Comparison of ENCODE assay signal across 21 mouse cellular contexts in the genomic region with DNA sequence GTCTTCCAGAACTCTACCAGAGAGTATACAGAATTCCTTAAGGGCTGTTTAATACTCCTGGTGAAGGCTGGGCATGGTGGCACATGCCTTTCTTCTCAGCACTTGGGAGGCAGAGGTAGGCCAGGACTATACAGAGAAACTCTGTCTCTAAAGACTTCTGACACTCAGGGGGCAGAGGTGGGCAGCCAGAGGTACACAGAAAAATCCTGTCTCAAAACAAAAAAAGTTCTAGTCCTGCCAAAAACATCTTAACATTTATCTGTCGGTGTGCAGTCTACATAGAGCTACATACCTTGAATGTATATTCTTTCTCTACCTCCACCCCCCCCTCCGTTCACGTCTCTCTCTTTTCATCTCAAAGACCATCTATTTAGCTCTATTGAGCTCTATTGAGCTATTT. TPM values are rescaled to one million over a fixed set of nuclear protein-coding genes. Genes with fewer than 3 reads are reported as not detected.
A peak's percentile ranks its signal among the peaks of the same experiment; 100 is the strongest.
DNase-seq lines count a peak whose midpoint lies in the region; ATAC-seq and TF ChIP-seq lines count a peak whose summit lies in the region.
"Had no signal": no experiment of that assay in that cellular context is flagged by ENCODE, and none has a peak within 500 bp of the region (broad histone marks: within the 10 kb centered on the region; RNA-seq: fewer than 3 reads in every experiment).

No protein-coding gene starts in this region.

- no peak overlapping the region for H3K4me2 ChIP-seq in midbrain, embryonic 11.5 days
- no peak overlapping the region for H3K4me2 ChIP-seq in midbrain, embryonic 15.5 days

- no peak overlapping the region for H3K4me3 ChIP-seq in layer of hippocampus, adult 2 months
- no peak overlapping the region for H3K4me3 ChIP-seq in midbrain, embryonic 11.5 days (ENCODE audit: low read depth, low read length)
- no peak overlapping the region for H3K4me3 ChIP-seq in midbrain, embryonic 15.5 days

- peaks cover 14% of the 10 kb centered on the region for H3K4me1 ChIP-seq in midbrain, embryonic 11.5 days (ENCODE audit: control insufficient read depth, insufficient read depth, low read length)
- peaks cover 16% of the 10 kb centered on the region for H3K4me1 ChIP-seq in midbrain, embryonic 15.5 days

- no peak overlapping the region for H3K9ac ChIP-seq in midbrain, embryonic 11.5 days (ENCODE audit: low read length)
- H3K9ac ChIP-seq in midbrain, embryonic 15.5 days, result no peak overlapping the region

- ATAC-seq in midbrain, embryonic 11.5 days (ENCODE audit: low FRiP score), result no peak
- ATAC-seq in midbrain, embryonic 15.5 days (replicated peaks), result no peak
- ATAC-seq: activated CD4-positive, CD25-positive, alpha-beta regulatory T cell, adult 4 months; CD4-positive, CD25-positive, alpha-beta regulatory T cell, adult 4 months; Patski had no signal

- H3K9me3 ChIP-seq in midbrain, embryonic 11.5 days (ENCODE audit: control insufficient read depth, low read length), result no peaks in the 10 kb centered on the region
- H3K9me3 ChIP-seq in midbrain, embryonic 15.5 days, result no peaks in the 10 kb centered on the region
- H3K9me3 ChIP-seq: G1E had no signal

- H3K27ac ChIP-seq in layer of hippocampus, adult 2 months, result peak overlapping the region; percentile 97; the same call in 1 of the 2 replicates
- no peak overlapping the region for H3K27ac ChIP-seq in midbrain, embryonic 11.5 days (ENCODE audit: low read depth, low read length)
- H3K27ac ChIP-seq in midbrain, embryonic 15.5 days, result no peak overlapping the region

- H3K36me3 ChIP-seq in midbrain, embryonic 11.5 days (ENCODE audit: control insufficient read depth, insufficient read depth, low read length), result no peaks in the 10 kb centered on the region
- H3K36me3 ChIP-seq in midbrain, embryonic 15.5 days (replicated peaks), result no peaks in the 10 kb centered on the region
- H3K36me3 ChIP-seq: G1E had no signal

- no peak for TF ChIP-seq CTCF in layer of hippocampus, adult 2 months (conservative IDR thresholded peaks at IDR 0.05)

- H3K27me3 ChIP-seq in midbrain, embryonic 11.5 days (ENCODE audit: control insufficient read depth, insufficient read depth, low read length), result no peaks in the 10 kb centered on the region
- no peaks in the 10 kb centered on the region for H3K27me3 ChIP-seq in midbrain, embryonic 15.5 days (replicated peaks)
- H3K27me3 ChIP-seq: Patski had no signal

- WGBS in midbrain, embryonic 11.5 days, result 88% methylated on average over 3 of the region's 3 CpGs
- 90% methylated on average over 3 of the region's 3 CpGs for WGBS in midbrain, embryonic 15.5 days

- DNase-seq in heart, adult 11 months, result peak; percentile 55
- DNase-seq in heart, adult 18-20 months, result no peak
- no peak for DNase-seq in layer of hippocampus, adult 2 months (ENCODE audit: low spot score in 2 of 2)
- DNase-seq in layer of hippocampus, adult 11-12 months (ENCODE audit: low spot score), result no peak
- peak; percentile 84 for DNase-seq in midbrain, embryonic 11.5 days (ENCODE audit: low spot score, missing footprints)
- peak; percentile 5 for DNase-seq in induced T-regulatory cell, adult 2 months (ENCODE audit: low read depth)
- no peak for DNase-seq in spleen, postnatal 36 days (ENCODE audit: low spot score in 2 of 2)
- DNase-seq: adrenal gland, adult 2 months; adrenal gland, adult 8-10 months; adrenal gland, postnatal 10 days; adrenal gland, postnatal 14 days; adrenal gland, postnatal 25 days; adrenal gland, postnatal 36 days; B cell, adult 2 months; cerebellum, adult 11 months; cerebellum, adult 11-12 months had no signal

RNA-seq across cellular contexts. Expression of gene Nckap1, which starts 1.2 kb away (rescaled TPM):
- total RNA-seq in heart, adult 18-20 months (2021), result 10 to 100 TPM; 61.1 to 61.4 TPM
- total RNA-seq in layer of hippocampus, adult 2 months (2021), result 100 to 1,000 TPM; 541 to 558 TPM
- polyA plus RNA-seq in midbrain, embryonic 11.5 days (2014; fragmentation: Nextera tagmentation; extraction: Ambion mirVana), result 65.4 and 71.1 TPM in 2 replicates
- 97.0 and 97.2 TPM in 2 replicates for polyA plus RNA-seq in midbrain, embryonic 15.5 days (2015; fragmentation: Nextera tagmentation; extraction: Ambion mirVana)

RNA-seq across cellular contexts. Expression of gene Dusp19, which starts 34.5 kb away (rescaled TPM):
- total RNA-seq in heart, adult 18-20 months (2021), result 10 to 100 TPM in 1 of 2 experiments, 1 to 10 TPM in 1; 9.8 to 10.0 TPM
- total RNA-seq in layer of hippocampus, adult 2 months (2021), result 10 to 100 TPM; 27.9 to 28.4 TPM
- polyA plus RNA-seq in midbrain, embryonic 11.5 days (2014; fragmentation: Nextera tagmentation; extraction: Ambion mirVana), result 17.8 and 20.2 TPM in 2 replicates
- polyA plus RNA-seq in midbrain, embryonic 15.5 days (2015; fragmentation: Nextera tagmentation; extraction: Ambion mirVana), result 15.4 and 18.0 TPM in 2 replicates

RNA-seq across cellular contexts. Expression of gene Nup35, which starts 34.7 kb away (rescaled TPM):
- 1 to 10 TPM; 7.1 to 8.3 TPM for total RNA-seq in heart, adult 18-20 months (2021)
- 10 to 100 TPM; 16.5 to 18.8 TPM for total RNA-seq in layer of hippocampus, adult 2 months (2021)
- polyA plus RNA-seq in midbrain, embryonic 11.5 days (2014; fragmentation: Nextera tagmentation; extraction: Ambion mirVana), result 71.2 and 71.7 TPM in 2 replicates
- 57.4 and 58.4 TPM in 2 replicates for polyA plus RNA-seq in midbrain, embryonic 15.5 days (2015; fragmentation: Nextera tagmentation; extraction: Ambion mirVana)

Comparison
In these comparisons a context has a peak if more than half of its experiments do, and no peak if none do; other contexts are left out.
1. DNase-seq: peak in heart, adult 11 months (single experiment), midbrain, embryonic 11.5 days (single experiment) and induced T-regulatory cell, adult 2 months (single experiment); none in heart, adult 18-20 months (0 of 2), layer of hippocampus, adult 2 months (0 of 2), layer of hippocampus, adult 11-12 months (single experiment) and spleen, postnatal 36 days (0 of 2).
2. RNA of gene Nckap1, which starts 1.2 kb away (total RNA-seq): 541 to 558 TPM in layer of hippocampus, adult 2 months; 61.1 to 61.4 TPM in heart, adult 18-20 months; every median in the first group is over 4 times any median in the second.